Mouse (Mus musculus): Measurements from ENCODE around the gene Slc16a14. TPM values are rescaled to one million over a fixed set of nuclear protein-coding genes. Genes with fewer than 3 reads are reported as not detected.

The Slc16a14 gene
- polyA plus RNA-seq, 1 experiment from 2014 or later = 0.05 TPM

DNA sequence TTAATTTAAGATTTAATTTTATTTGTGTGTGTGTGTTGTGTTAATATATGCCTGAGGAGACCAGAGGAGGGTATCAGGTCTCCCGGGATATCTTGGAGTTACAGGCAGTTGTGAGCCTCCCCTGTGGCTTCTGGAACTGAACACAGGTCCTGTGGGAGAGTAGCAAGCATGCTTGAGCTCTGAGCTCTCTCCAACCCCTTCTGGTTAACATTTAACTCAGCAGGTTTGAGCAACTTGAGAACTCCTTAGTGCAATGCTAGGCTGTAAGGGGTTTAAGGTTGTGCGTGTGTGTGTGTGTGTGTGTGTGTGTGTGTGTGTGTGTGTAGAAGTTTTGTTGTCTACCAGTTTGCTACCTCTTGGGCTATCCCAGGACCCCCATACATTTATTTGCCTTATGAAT, 57.3 kb downstream of the Slc16a14 start:
- 63% methylated on average over 2 of the region's 2 CpGs for WGBS (ENCODE audit: insufficient replicate concordance)
- Histone ChIP-seq H3K27ac (ENCODE audit: low read depth) (no peak overlapping the region), H3K4me2 (ENCODE audit: low read depth, low read length) (no peak overlapping the region), H3K4me1 (ENCODE audit: insufficient read depth) (no peaks in the 10 kb centered on the region), H3K4me3 (ENCODE audit: low read depth, low read length) (no peak overlapping the region), H3K36me3 (replicated peaks; ENCODE audit: insufficient read depth, low read length) (no peaks in the 10 kb centered on the region), H3K27me3 (ENCODE audit: insufficient read depth, low read length) (no peaks in the 10 kb centered on the region), H3K9me3 (ENCODE audit: low read length) (no peaks in the 10 kb centered on the region), H3K9ac (replicated peaks) (no peak overlapping the region)
- DNase-seq (no peak), ATAC-seq (peak; percentile 56; the same call in 1 of the 2 replicates)
- TF ChIP-seq EP300 (IDR thresholded peaks at IDR 0.05; ENCODE audit: low read depth) = no peak
- TF ChIP-seq CTCF (IDR thresholded peaks at IDR 0.05; ENCODE audit: low read depth) = no peak

DNA sequence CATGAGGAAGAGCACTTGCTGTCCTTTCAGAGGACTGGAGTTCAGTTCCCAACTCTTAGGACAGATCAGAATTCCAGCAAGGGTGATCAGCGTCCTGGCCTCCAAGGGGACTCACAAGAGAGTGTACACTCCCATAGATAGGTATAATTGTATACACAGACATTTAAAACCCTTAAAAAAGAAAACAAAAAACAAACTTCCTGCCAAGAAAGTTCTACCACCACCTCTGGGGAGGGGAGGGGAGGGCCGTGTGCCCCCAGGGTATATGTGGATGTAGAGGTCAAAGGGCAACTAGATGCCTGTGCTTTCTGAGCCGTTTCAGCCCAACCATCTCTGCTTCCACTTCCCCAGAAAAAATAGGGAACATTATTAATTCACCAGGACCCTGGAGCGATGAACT, 62.0 kb downstream of the Slc16a14 start:
- no peaks in the 10 kb centered on the region for H3K27me3 ChIP-seq (ENCODE audit: insufficient read depth, low read length)
- no peak for DNase-seq
- H3K4me3 ChIP-seq (ENCODE audit: low read depth, low read length) = no peak overlapping the region
- H3K27ac ChIP-seq (ENCODE audit: low read depth) = peak overlapping the region; percentile 84; the same call in 1 of the 2 replicates
- TF ChIP-seq EP300 (IDR thresholded peaks at IDR 0.05; ENCODE audit: low read depth) (no peak), CTCF (IDR thresholded peaks at IDR 0.05; ENCODE audit: low read depth) (no peak)
- 53% methylated on average over 4 of the region's 4 CpGs for WGBS (ENCODE audit: insufficient replicate concordance)
- H3K36me3 ChIP-seq (replicated peaks; ENCODE audit: insufficient read depth, low read length) = no peaks in the 10 kb centered on the region
- H3K9me3 ChIP-seq (ENCODE audit: low read length) = no peaks in the 10 kb centered on the region
- H3K4me2 ChIP-seq (ENCODE audit: low read depth, low read length) = no peak overlapping the region
- no peak overlapping the region for H3K9ac ChIP-seq (replicated peaks)
- H3K4me1 ChIP-seq (ENCODE audit: insufficient read depth) = peaks cover 3% of the 10 kb centered on the region; the same call in 1 of the 2 replicates
- ATAC-seq = no peak

- peaks cover 3% of the 10 kb centered on the region; the same call in 1 of the 2 replicates for H3K4me1 ChIP-seq (ENCODE audit: insufficient read depth)
- no peaks in the 10 kb centered on the region for H3K9me3 ChIP-seq (ENCODE audit: low read length)
- H3K36me3 ChIP-seq (replicated peaks; ENCODE audit: insufficient read depth, low read length) = no peaks in the 10 kb centered on the region
- 55% methylated on average over 3 of the region's 3 CpGs for WGBS (ENCODE audit: insufficient replicate concordance)
- no peak overlapping the region for H3K9ac ChIP-seq (replicated peaks)
- H3K4me3 ChIP-seq (ENCODE audit: low read depth, low read length) = no peak overlapping the region
- H3K27me3 ChIP-seq (ENCODE audit: insufficient read depth, low read length) = no peaks in the 10 kb centered on the region
- H3K27ac ChIP-seq (ENCODE audit: low read depth) = peak overlapping the region; percentile 84
- no peak for TF ChIP-seq CTCF (IDR thresholded peaks at IDR 0.05; ENCODE audit: low read depth)
- no peak for TF ChIP-seq EP300 (IDR thresholded peaks at IDR 0.05; ENCODE audit: low read depth)
- DNase-seq = peak; percentile 29
- 0 out of 2 replicates have a peak overlapping the region, but pooled peaks have one; percentile 27 for H3K4me2 ChIP-seq (ENCODE audit: low read depth, low read length)
- peak; percentile 79 for ATAC-seq
Observed at GRCm38 (mm10) chr1:84872105-84872504, 62.8 kb downstream of the Slc16a14 start.

- peak; percentile 21 for DNase-seq
- H3K27ac ChIP-seq (ENCODE audit: low read depth) = peak overlapping the region; percentile 84
- no peaks in the 10 kb centered on the region for H3K36me3 ChIP-seq (replicated peaks; ENCODE audit: insufficient read depth, low read length)
- WGBS (ENCODE audit: insufficient replicate concordance) = 55% methylated on average over 6 of the region's 6 CpGs
- no peaks in the 10 kb centered on the region for H3K27me3 ChIP-seq (ENCODE audit: insufficient read depth, low read length)
- peaks cover 3% of the 10 kb centered on the region; the same call in 1 of the 2 replicates for H3K4me1 ChIP-seq (ENCODE audit: insufficient read depth)
- no peak for TF ChIP-seq EP300 (IDR thresholded peaks at IDR 0.05; ENCODE audit: low read depth)
- no peak for TF ChIP-seq CTCF (IDR thresholded peaks at IDR 0.05; ENCODE audit: low read depth)
- H3K4me3 ChIP-seq (ENCODE audit: low read depth, low read length) = no peak overlapping the region
- ATAC-seq = peak; percentile 73
- H3K9ac ChIP-seq (replicated peaks) = no peak overlapping the region
- no peak overlapping the region for H3K4me2 ChIP-seq (ENCODE audit: low read depth, low read length)
- no peaks in the 10 kb centered on the region for H3K9me3 ChIP-seq (ENCODE audit: low read length)
Observed at GRCm38 (mm10) chr1:84871131-84871530, 63.8 kb downstream of the Slc16a14 start.

- Histone ChIP-seq H3K9me3 (ENCODE audit: low read length) (no peaks in the 10 kb centered on the region), H3K4me2 (ENCODE audit: low read depth, low read length) (no peak overlapping the region), H3K27ac (ENCODE audit: low read depth) (no peak overlapping the region), H3K36me3 (replicated peaks; ENCODE audit: insufficient read depth, low read length) (no peaks in the 10 kb centered on the region), H3K4me1 (ENCODE audit: insufficient read depth) (peaks cover 3% of the 10 kb centered on the region; the same call in 1 of the 2 replicates), H3K9ac (replicated peaks) (no peak overlapping the region), H3K27me3 (ENCODE audit: insufficient read depth, low read length) (no peaks in the 10 kb centered on the region), H3K4me3 (ENCODE audit: low read depth, low read length) (no peak overlapping the region)
- 45% methylated on average over 7 of the region's 7 CpGs for WGBS (ENCODE audit: insufficient replicate concordance)
- TF ChIP-seq EP300 (IDR thresholded peaks at IDR 0.05; ENCODE audit: low read depth) = no peak
- peak; percentile 21; the same call in 1 of the 2 replicates for TF ChIP-seq CTCF (IDR thresholded peaks at IDR 0.05; ENCODE audit: low read depth)
- ATAC-seq (no peak), DNase-seq (no peak)
Observed at GRCm38 (mm10) chr1:84869498-84869897, 65.4 kb downstream of the Slc16a14 start.

DNA sequence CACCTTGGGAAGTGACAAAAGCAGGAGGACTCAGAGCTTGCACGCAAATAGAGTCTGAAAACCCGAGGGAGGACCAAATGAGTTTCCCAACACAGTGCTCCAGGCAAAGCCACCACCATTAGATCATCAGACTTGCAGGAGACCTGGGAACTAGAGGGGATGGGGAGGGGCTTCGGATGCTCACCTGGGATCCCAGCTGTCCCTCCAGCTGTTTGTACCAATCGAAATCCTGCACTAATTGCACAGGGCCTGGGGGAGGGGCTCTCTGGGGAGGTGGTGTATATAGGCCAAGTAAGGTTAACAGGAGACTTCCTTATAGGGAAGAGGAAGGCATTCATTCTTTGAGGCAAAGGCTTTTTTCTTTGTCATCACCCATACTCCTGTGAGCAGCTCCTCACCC, 66.1 kb downstream of the Slc16a14 start:
- Histone ChIP-seq H3K4me2 (ENCODE audit: low read depth, low read length) (no peak overlapping the region), H3K36me3 (replicated peaks; ENCODE audit: insufficient read depth, low read length) (no peaks in the 10 kb centered on the region), H3K4me1 (ENCODE audit: insufficient read depth) (peaks cover 3% of the 10 kb centered on the region; the same call in 1 of the 2 replicates), H3K27ac (ENCODE audit: low read depth) (no peak overlapping the region), H3K9ac (replicated peaks) (no peak overlapping the region), H3K27me3 (ENCODE audit: insufficient read depth, low read length) (no peaks in the 10 kb centered on the region), H3K9me3 (ENCODE audit: low read length) (no peaks in the 10 kb centered on the region), H3K4me3 (ENCODE audit: low read depth, low read length) (no peak overlapping the region)
- ATAC-seq (no peak), DNase-seq (no peak)
- no peak for TF ChIP-seq CTCF (IDR thresholded peaks at IDR 0.05; ENCODE audit: low read depth)
- WGBS (ENCODE audit: insufficient replicate concordance) = 55% methylated on average over 4 of the region's 4 CpGs

DNA sequence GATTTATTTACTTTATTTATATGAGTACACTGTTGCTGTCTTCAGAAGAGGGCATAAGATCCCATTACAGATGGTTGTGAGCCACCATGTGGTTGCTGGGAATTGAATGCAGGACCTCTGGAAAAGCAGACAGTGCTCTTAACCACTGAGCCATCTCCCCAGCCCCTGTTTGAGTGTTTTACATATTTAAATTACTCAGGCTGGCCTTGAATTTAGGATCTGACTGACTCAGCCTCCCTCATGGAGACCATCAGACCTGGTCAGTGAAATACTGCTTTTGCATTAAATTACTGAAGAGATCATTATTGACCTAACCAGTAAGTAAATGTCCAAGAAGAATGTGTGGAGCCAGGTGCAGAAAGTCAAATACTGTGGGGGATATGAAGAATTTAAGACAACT, 66.6 kb downstream of the Slc16a14 start:
- no peak overlapping the region for H3K4me3 ChIP-seq (ENCODE audit: low read depth, low read length)
- DNase-seq = no peak
- no peak for ATAC-seq
- no peaks in the 10 kb centered on the region for H3K36me3 ChIP-seq (replicated peaks; ENCODE audit: insufficient read depth, low read length)
- no peak overlapping the region for H3K9ac ChIP-seq (replicated peaks)
- H3K9me3 ChIP-seq (ENCODE audit: low read length) = no peaks in the 10 kb centered on the region
- H3K27ac ChIP-seq (ENCODE audit: low read depth) = no peak overlapping the region
- no peak overlapping the region for H3K4me2 ChIP-seq (ENCODE audit: low read depth, low read length)
- no peak for TF ChIP-seq CTCF (IDR thresholded peaks at IDR 0.05; ENCODE audit: low read depth)
- no peak for TF ChIP-seq EP300 (IDR thresholded peaks at IDR 0.05; ENCODE audit: low read depth)
- H3K4me1 ChIP-seq (ENCODE audit: insufficient read depth) = peaks cover 3% of the 10 kb centered on the region; the same call in 1 of the 2 replicates
- no peaks in the 10 kb centered on the region for H3K27me3 ChIP-seq (ENCODE audit: insufficient read depth, low read length)
